Mouse (Mus musculus) megakaryocyte, embryonic 14.5 days (primary cell): ENCODE measurements at regions not wholly inside any gene's neighbourhood (a gene's known extent, or its start where the extent isn't known, plus 50 kb on each side); places are given as distances from the start of the nearest gene placed in this dataset.

Source experiments
- H3K27me3 ChIP-seq: replicated peaks from 2 replicates; pipeline ENCODE3; 2012; ENCODE audit warnings: inconsistent platforms
- H3K36me3 ChIP-seq: replicated peaks from 2 replicates; pipeline ENCODE3; 2012; ENCODE audit warnings: low read length, inconsistent platforms, mixed read lengths
- H3K4me1 ChIP-seq: 2 replicates; pipeline ENCODE4 v1.6.1; 2012; ENCODE audit warnings: inconsistent platforms
- H3K4me3 ChIP-seq: replicated peaks from 2 replicates; pipeline ENCODE3; 2012; ENCODE audit warnings: moderate library complexity, mild to moderate bottlenecking, inconsistent platforms
- H3K9me3 ChIP-seq: 2 replicates; pipeline ENCODE4 v1.6.1; 2012; ENCODE audit warnings: inconsistent platforms
- FLI1 ChIP-seq: IDR thresholded peaks from 2 replicates; pipeline ENCODE4 v1.6.1; 2012; ENCODE audit warnings: low read length, inconsistent platforms, mixed read lengths
- GATA1 ChIP-seq: IDR thresholded peaks from 3 replicates; pipeline ENCODE4 v1.6.1; 2012; ENCODE audit warnings: mixed read lengths, low read length, inconsistent platforms, borderline replicate concordance

DNA sequence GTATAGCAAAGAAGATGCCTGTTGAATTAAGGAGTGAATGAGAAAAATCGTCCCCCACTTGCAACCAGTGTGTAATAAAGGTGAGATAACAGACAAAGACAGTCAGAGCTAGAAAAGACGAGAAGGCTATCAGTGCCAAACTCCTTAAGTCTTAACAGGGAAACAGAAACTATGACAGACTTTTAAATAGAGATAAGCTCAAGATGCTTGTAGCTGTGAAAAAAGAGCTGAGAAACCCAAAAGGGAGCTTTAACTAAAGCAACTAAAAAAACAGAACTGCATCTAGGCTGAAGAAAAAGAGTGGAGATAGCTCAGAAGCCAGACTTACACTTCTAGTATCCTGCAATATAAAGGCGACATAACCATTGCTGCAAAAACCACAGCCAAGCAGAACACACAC, 87.8 kb upstream of the Tprg start:
- H3K36me3 ChIP-seq: no peaks in the 10 kb centered on the region
- H3K4me3 ChIP-seq: no peak overlapping the region
- H3K9me3 ChIP-seq: no peaks in the 10 kb centered on the region
- TF ChIP-seq GATA1 (no peak), FLI1 (no peak)
- no peaks in the 10 kb centered on the region for H3K27me3 ChIP-seq
- peaks cover 24% of the 10 kb centered on the region for H3K4me1 ChIP-seq

DNA sequence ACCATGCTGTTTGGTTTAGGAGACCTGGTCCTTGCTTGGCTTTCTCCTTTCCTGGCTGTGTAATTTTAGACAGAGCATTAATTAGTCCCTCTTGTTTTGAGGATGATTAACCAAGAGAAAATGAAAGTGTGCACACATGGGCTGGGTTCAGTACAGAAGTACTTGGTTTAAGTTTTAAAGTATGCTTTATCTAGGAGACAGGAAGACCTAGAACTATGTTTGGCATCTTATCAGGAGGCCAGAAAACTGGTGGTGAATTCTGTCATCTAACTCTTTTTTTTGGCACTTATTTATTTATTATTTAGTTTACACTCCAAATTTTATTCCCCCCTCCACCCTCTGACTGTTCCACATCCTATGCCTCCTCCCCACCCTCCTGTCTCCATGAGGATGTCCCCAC, 86.6 kb upstream of the Tprg start:
- no peaks in the 10 kb centered on the region for H3K9me3 ChIP-seq
- peaks cover 24% of the 10 kb centered on the region for H3K4me1 ChIP-seq
- peak overlapping the region; percentile 77 for H3K4me3 ChIP-seq
- no peak for TF ChIP-seq FLI1
- no peaks in the 10 kb centered on the region for H3K27me3 ChIP-seq
- H3K36me3 ChIP-seq: no peaks in the 10 kb centered on the region

DNA sequence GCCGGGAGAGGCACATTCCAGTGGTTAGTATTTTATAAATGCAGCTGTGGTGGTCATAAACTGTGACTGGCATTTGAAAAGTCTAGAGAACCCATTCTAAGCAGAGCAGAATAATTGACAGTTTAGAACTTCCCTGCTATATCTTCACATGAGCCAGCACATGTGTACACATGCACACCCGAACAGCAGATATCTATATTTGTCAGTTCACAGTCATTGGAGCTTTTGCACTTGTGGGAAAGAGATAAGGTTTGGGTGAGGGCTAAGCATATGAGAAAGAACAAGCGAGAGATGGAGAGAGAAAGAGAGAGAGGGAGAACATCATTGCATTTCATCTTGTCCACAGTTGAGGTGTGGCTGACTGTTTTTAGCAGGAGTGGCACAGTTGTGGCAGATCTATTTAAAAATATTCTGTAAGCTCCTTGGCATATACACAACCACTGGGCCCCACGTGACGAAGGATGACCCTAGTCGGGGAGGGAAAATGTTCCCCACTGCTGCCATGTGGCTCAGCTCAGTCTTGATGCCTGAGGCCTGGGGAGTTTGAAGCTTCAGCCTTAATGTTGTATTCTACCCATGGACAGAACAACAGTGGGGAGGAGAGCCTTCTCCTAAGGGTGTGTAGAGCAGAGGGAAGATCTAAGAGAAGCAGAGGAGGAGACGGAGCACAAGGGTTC, 85.4 kb upstream of the Tprg start:
- H3K4me3 ChIP-seq: no peak overlapping the region
- H3K36me3 ChIP-seq: no peaks in the 10 kb centered on the region
- no peaks in the 10 kb centered on the region for H3K9me3 ChIP-seq
- H3K27me3 ChIP-seq: no peaks in the 10 kb centered on the region
- H3K4me1 ChIP-seq: peaks cover 24% of the 10 kb centered on the region
- TF ChIP-seq FLI1 (no peak), GATA1 (no peak)

DNA sequence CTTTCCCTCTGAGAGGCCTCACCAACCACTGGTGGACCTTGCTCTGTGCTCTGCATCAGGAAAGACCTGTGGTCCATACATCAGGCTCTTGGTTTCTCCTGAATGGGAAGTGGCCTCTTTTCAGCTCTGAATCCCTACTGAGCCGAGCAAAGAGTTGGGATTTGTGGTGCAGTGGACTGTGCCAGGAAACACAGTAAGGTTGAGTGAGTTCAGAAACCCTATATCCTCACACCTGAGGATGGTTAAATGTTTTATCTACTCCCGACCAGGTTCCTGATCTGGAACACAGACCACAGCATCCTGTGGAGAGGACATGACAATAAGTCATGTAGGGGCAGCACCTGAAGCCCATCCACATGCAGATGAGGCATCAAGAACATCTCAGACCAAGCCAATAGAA, 73.4 kb upstream of the Tprg start:
- Histone ChIP-seq H3K4me1 (no peaks in the 10 kb centered on the region), H3K9me3 (no peaks in the 10 kb centered on the region; the same call in 1 of the 2 replicates), H3K4me3 (no peak overlapping the region), H3K36me3 (no peaks in the 10 kb centered on the region), H3K27me3 (no peaks in the 10 kb centered on the region)
- no peak for TF ChIP-seq GATA1

DNA sequence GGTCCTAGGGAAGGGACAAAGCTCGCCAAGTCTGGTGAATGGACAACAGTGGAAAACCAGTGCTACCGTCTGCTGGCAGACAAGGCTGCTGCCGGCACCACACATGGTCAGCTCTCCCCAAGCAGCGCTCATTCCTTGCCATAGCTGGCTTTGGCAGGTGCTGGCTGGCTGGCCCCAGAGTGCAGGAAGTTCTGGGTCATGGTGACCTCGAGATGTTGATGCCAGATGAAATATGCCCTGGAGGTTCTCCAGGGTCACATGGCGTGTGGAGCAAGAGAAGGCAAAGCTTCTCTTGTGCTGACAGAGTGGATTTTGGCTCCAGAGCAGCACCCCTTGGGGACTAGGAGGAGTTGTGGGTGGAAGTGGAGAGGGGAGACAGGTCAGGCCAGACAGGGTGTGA, 66.1 kb upstream of the Tprg start:
- H3K27me3 ChIP-seq: no peaks in the 10 kb centered on the region
- H3K4me1 ChIP-seq: no peaks in the 10 kb centered on the region
- H3K4me3 ChIP-seq: no peak overlapping the region
- TF ChIP-seq GATA1: no peak
- TF ChIP-seq FLI1: no peak
- peaks cover 7% of the 10 kb centered on the region for H3K9me3 ChIP-seq
- no peaks in the 10 kb centered on the region for H3K36me3 ChIP-seq

DNA sequence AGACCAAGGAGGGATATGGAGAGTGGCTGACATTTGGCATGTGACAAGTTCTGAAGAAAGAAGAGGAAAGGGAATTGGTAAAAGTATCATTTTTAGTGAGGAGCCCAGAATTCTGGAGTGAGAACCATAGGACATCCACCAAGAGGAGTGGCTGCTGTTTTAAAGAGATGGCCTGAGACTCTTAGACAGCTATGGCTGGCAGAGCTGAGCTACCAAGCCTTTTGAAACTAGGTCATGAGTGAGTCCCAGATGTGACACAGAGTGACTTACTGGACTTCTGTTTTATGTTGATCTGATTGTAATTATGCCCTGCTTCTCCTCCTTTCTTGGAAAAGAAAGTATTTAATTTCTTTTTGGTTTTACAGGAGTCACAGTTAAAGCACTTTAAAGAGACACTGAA, 61.8 kb upstream of the Tprg start:
- no peaks in the 10 kb centered on the region for H3K27me3 ChIP-seq

More for the DNA sequence above, 61.8 kb upstream of the Tprg start:
- TF ChIP-seq GATA1 (no peak), FLI1 (no peak)
- Histone ChIP-seq H3K36me3 (no peaks in the 10 kb centered on the region), H3K4me1 (no peaks in the 10 kb centered on the region), H3K4me3 (no peak overlapping the region), H3K9me3 (peaks cover 7% of the 10 kb centered on the region)
